Mouse (Mus musculus): ENCODE data around the gene Snx8. TPM values are rescaled to one million over a fixed set of nuclear protein-coding genes. Genes with fewer than 3 reads are reported as not detected.

Snx8 gene
- 30.0 and 36.7 TPM in 2 replicates for polyA plus RNA-seq (2015; fragmentation: Nextera tagmentation; extraction: Ambion mirVana)

GRCm38 (mm10) chr5:140388588-140389576, at the start of gene Snx8:
Gene Snx8, minus strand, starts transcription at chr5:140389262.
- Histone ChIP-seq H3K36me3 (no peaks in the 10 kb centered on the region), H3K9me3 (replicated peaks) (no peaks in the 10 kb centered on the region), H3K4me2 (peak within 1 kb of the TSS; percentile 94), H3K4me1 (peaks cover 27% of the 10 kb centered on the region), H3K27me3 (replicated peaks) (no peaks in the 10 kb centered on the region), H3K27ac (replicated peaks) (peak within 1 kb of the TSS; percentile 70), H3K9ac (replicated peaks) (peak within 1 kb of the TSS; percentile 78), H3K4me3 (replicated peaks) (peak within 1 kb of the TSS; percentile 76)
- WGBS, result 1% methylated on average over 61 of the region's 63 CpGs
- peak; percentile 91 for ATAC-seq (ENCODE audit: low FRiP score)

- 97% methylated on average over 17 of the region's 17 CpGs for WGBS
- no peak for ATAC-seq (ENCODE audit: low FRiP score)
- H3K36me3 ChIP-seq, result peaks cover 53% of the 10 kb centered on the region
Observed at GRCm38 (mm10) chr5:140425016-140425783, 36.1 kb upstream of the Snx8 start.

GRCm38 (mm10) chr5:140420616-140421015, 31.6 kb upstream of the Snx8 start:
- no peak for ATAC-seq (ENCODE audit: low FRiP score)
- Histone ChIP-seq H3K9ac (replicated peaks) (peak overlapping the region; percentile 91), H3K27me3 (replicated peaks) (no peaks in the 10 kb centered on the region), H3K36me3 (peaks cover 10% of the 10 kb centered on the region; the same call in 1 of the 2 replicates), H3K27ac (replicated peaks) (no peak overlapping the region), H3K4me1 (peaks cover 32% of the 10 kb centered on the region), H3K4me2 (peak overlapping the region; percentile 76), H3K4me3 (replicated peaks) (peak overlapping the region; percentile 77), H3K9me3 (replicated peaks) (no peaks in the 10 kb centered on the region)
- WGBS, result 70% methylated on average over 4 of the region's 4 CpGs

More at GRCm38 (mm10) chr5:140425016-140425783, 36.1 kb upstream of the Snx8 start:
- H3K9ac ChIP-seq (replicated peaks), result no peak overlapping the region
- H3K27ac ChIP-seq (replicated peaks), result no peak overlapping the region
- peaks cover 21% of the 10 kb centered on the region for H3K4me1 ChIP-seq
- H3K4me2 ChIP-seq, result no peak overlapping the region
- no peak overlapping the region for H3K4me3 ChIP-seq (replicated peaks)
- H3K27me3 ChIP-seq (replicated peaks), result no peaks in the 10 kb centered on the region
- H3K9me3 ChIP-seq (replicated peaks), result no peaks in the 10 kb centered on the region

- H3K36me3 ChIP-seq, result 0 out of 2 replicates have a peak, but pooled peaks cover 7% of the 10 kb centered on the region
- under 1% methylated on average over 60 of the region's 62 CpGs for WGBS
- H3K4me3 ChIP-seq (replicated peaks), result peak overlapping the region; percentile 77
- H3K4me1 ChIP-seq, result peaks cover 32% of the 10 kb centered on the region
- H3K9me3 ChIP-seq (replicated peaks), result no peaks in the 10 kb centered on the region
- peak overlapping the region; percentile 76 for H3K4me2 ChIP-seq
- ATAC-seq (ENCODE audit: low FRiP score), result 0 out of 2 replicates have a peak, but pooled peaks have one; percentile 11
- no peaks in the 10 kb centered on the region for H3K27me3 ChIP-seq (replicated peaks)
- H3K27ac ChIP-seq (replicated peaks), result peak overlapping the region; percentile 96
- peak overlapping the region; percentile 91 for H3K9ac ChIP-seq (replicated peaks)
Observed at GRCm38 (mm10) chr5:140419442-140420080, 30.5 kb upstream of the Snx8 start.

- Histone ChIP-seq H3K9me3 (replicated peaks) (no peaks in the 10 kb centered on the region), H3K36me3 (0 out of 2 replicates have a peak, but pooled peaks cover 7% of the 10 kb centered on the region), H3K4me2 (peak within 1 kb of the TSS; percentile 76), H3K4me3 (replicated peaks) (peak within 1 kb of the TSS; percentile 77), H3K27me3 (replicated peaks) (no peaks in the 10 kb centered on the region), H3K4me1 (peaks cover 32% of the 10 kb centered on the region), H3K9ac (replicated peaks) (peak within 1 kb of the TSS; percentile 91), H3K27ac (replicated peaks) (peak within 1 kb of the TSS; percentile 96)
- ATAC-seq (ENCODE audit: low FRiP score), result peak; percentile 91
- under 1% methylated on average over 65 of the region's 65 CpGs for WGBS
Observed at GRCm38 (mm10) chr5:140418489-140419441, 29.7 kb upstream of the Snx8 start, which contains the start of gene Eif3b. Gene Eif3b, plus strand, starts transcription at chr5:140419328.

GRCm38 (mm10) chr5:140418106-140418488, 29.0 kb upstream of the Snx8 start:
- Histone ChIP-seq H3K4me2 (peak overlapping the region; percentile 76), H3K9me3 (replicated peaks) (no peaks in the 10 kb centered on the region), H3K27ac (replicated peaks) (peak overlapping the region; percentile 96), H3K9ac (replicated peaks) (peak overlapping the region; percentile 91), H3K27me3 (replicated peaks) (no peaks in the 10 kb centered on the region), H3K36me3 (0 out of 2 replicates have a peak, but pooled peaks cover 5% of the 10 kb centered on the region), H3K4me3 (replicated peaks) (peak overlapping the region; percentile 77), H3K4me1 (peaks cover 32% of the 10 kb centered on the region)
- no peak; the same call in 1 of the 2 replicates for ATAC-seq (ENCODE audit: low FRiP score)
- 0% methylated on average over 12 of the region's 12 CpGs for WGBS

- Histone ChIP-seq H3K4me3 (replicated peaks) (no peak overlapping the region), H3K4me1 (peaks cover 7% of the 10 kb centered on the region), H3K27me3 (replicated peaks) (no peaks in the 10 kb centered on the region), H3K9me3 (replicated peaks) (no peaks in the 10 kb centered on the region), H3K36me3 (no peaks in the 10 kb centered on the region), H3K4me2 (no peak overlapping the region), H3K27ac (replicated peaks) (no peak overlapping the region), H3K9ac (replicated peaks) (no peak overlapping the region)
- no peak for ATAC-seq (ENCODE audit: low FRiP score)
- WGBS, result 63% methylated on average over 4 of the region's 4 CpGs
Observed at GRCm38 (mm10) chr5:140414647-140415046, 25.6 kb upstream of the Snx8 start.

- ATAC-seq (ENCODE audit: low FRiP score), result no peak
- Histone ChIP-seq H3K9ac (replicated peaks) (no peak overlapping the region), H3K9me3 (replicated peaks) (no peaks in the 10 kb centered on the region), H3K4me2 (no peak overlapping the region), H3K36me3 (no peaks in the 10 kb centered on the region), H3K27me3 (replicated peaks) (no peaks in the 10 kb centered on the region), H3K4me3 (replicated peaks) (no peak overlapping the region), H3K27ac (replicated peaks) (no peak overlapping the region), H3K4me1 (no peaks in the 10 kb centered on the region)
- 44% methylated on average over 8 of the region's 8 CpGs for WGBS
Observed at GRCm38 (mm10) chr5:140411339-140411738, 22.3 kb upstream of the Snx8 start.

- Histone ChIP-seq H3K9me3 (replicated peaks) (no peaks in the 10 kb centered on the region), H3K4me1 (no peaks in the 10 kb centered on the region), H3K27ac (replicated peaks) (no peak overlapping the region), H3K4me3 (replicated peaks) (no peak overlapping the region), H3K27me3 (replicated peaks) (no peaks in the 10 kb centered on the region), H3K9ac (replicated peaks) (no peak overlapping the region), H3K4me2 (no peak overlapping the region), H3K36me3 (no peaks in the 10 kb centered on the region)
- no peak for ATAC-seq (ENCODE audit: low FRiP score)
Observed at GRCm38 (mm10) chr5:140408801-140409200, 19.7 kb upstream of the Snx8 start.

GRCm38 (mm10) chr5:140406666-140407065, 17.6 kb upstream of the Snx8 start:
- no peak for ATAC-seq (ENCODE audit: low FRiP score)
- WGBS, result 81% methylated on average over 6 of the region's 6 CpGs
- Histone ChIP-seq H3K27me3 (replicated peaks) (no peaks in the 10 kb centered on the region), H3K4me2 (no peak overlapping the region), H3K4me3 (replicated peaks) (no peak overlapping the region), H3K4me1 (no peaks in the 10 kb centered on the region), H3K27ac (replicated peaks) (no peak overlapping the region), H3K36me3 (no peaks in the 10 kb centered on the region), H3K9me3 (replicated peaks) (no peaks in the 10 kb centered on the region), H3K9ac (replicated peaks) (no peak overlapping the region)

Measured in neural tube, embryonic 15.5 days (tissue).